Mouse (Mus musculus): ENCODE data around the gene Sart3. TPM values are rescaled to one million over a fixed set of nuclear protein-coding genes. Genes with fewer than 3 reads are reported as not detected.

Sart3 gene
- polyA plus RNA-seq, 1 experiment: 63.5 TPM

- DNase-seq (ENCODE audit: low read depth): no peak
- TF ChIP-seq CTCF (IDR thresholded peaks at IDR 0.05; ENCODE audit: borderline replicate concordance, extremely low read depth, insufficient read depth, insufficient read length) (no peak), POLR2A (IDR thresholded peaks at IDR 0.05; ENCODE audit: borderline replicate concordance, extremely low read depth, insufficient read depth, insufficient read length, poor library complexity, severe bottlenecking) (no peak)
Observed at GRCm38 (mm10) chr5:113776896-113777226, 4.6 kb upstream of the Sart3 start.

GRCm38 (mm10) chr5:113776128-113776895, 4.0 kb upstream of the Sart3 start:
- TF ChIP-seq POLR2A (IDR thresholded peaks at IDR 0.05; ENCODE audit: borderline replicate concordance, extremely low read depth, insufficient read depth, insufficient read length, poor library complexity, severe bottlenecking): no peak
- TF ChIP-seq CTCF (IDR thresholded peaks at IDR 0.05; ENCODE audit: borderline replicate concordance, extremely low read depth, insufficient read depth, insufficient read length): no peak
- no peak for DNase-seq (ENCODE audit: low read depth)

- TF ChIP-seq POLR2A (IDR thresholded peaks at IDR 0.05; ENCODE audit: borderline replicate concordance, extremely low read depth, insufficient read depth, insufficient read length, poor library complexity, severe bottlenecking) (no peak), CTCF (IDR thresholded peaks at IDR 0.05; ENCODE audit: borderline replicate concordance, extremely low read depth, insufficient read depth, insufficient read length) (no peak)
- DNase-seq (ENCODE audit: low read depth): no peak
Observed at GRCm38 (mm10) chr5:113775585-113775984, 3.3 kb upstream of the Sart3 start.

GRCm38 (mm10) chr5:113773664-113774063, 1.4 kb upstream of the Sart3 start:
- DNase-seq (ENCODE audit: low read depth): peak; percentile 84
- TF ChIP-seq POLR2A (IDR thresholded peaks at IDR 0.05; ENCODE audit: borderline replicate concordance, extremely low read depth, insufficient read depth, insufficient read length, poor library complexity, severe bottlenecking) (no peak), CTCF (IDR thresholded peaks at IDR 0.05; ENCODE audit: borderline replicate concordance, extremely low read depth, insufficient read depth, insufficient read length) (peak; percentile 92)

GRCm38 (mm10) chr5:113772905-113773519, 702 bp upstream of the Sart3 start:
- no peak for DNase-seq (ENCODE audit: low read depth)
- no peak for TF ChIP-seq CTCF (IDR thresholded peaks at IDR 0.05; ENCODE audit: borderline replicate concordance, extremely low read depth, insufficient read depth, insufficient read length)
- no peak for TF ChIP-seq POLR2A (IDR thresholded peaks at IDR 0.05; ENCODE audit: borderline replicate concordance, extremely low read depth, insufficient read depth, insufficient read length, poor library complexity, severe bottlenecking)

GRCm38 (mm10) chr5:113771213-113772162, 822 bp downstream of the Sart3 start:
- DNase-seq (ENCODE audit: low read depth): peak; percentile 97
- TF ChIP-seq CTCF (IDR thresholded peaks at IDR 0.05; ENCODE audit: borderline replicate concordance, extremely low read depth, insufficient read depth, insufficient read length) (no peak), POLR2A (IDR thresholded peaks at IDR 0.05; ENCODE audit: borderline replicate concordance, extremely low read depth, insufficient read depth, insufficient read length, poor library complexity, severe bottlenecking) (peak; percentile 86)

GRCm38 (mm10) chr5:113768806-113769205, 3.5 kb downstream of the Sart3 start:
- no peak for DNase-seq (ENCODE audit: low read depth)

GRCm38 (mm10) chr5:113765641-113766526, 6.4 kb downstream of the Sart3 start:
- no peak for DNase-seq (ENCODE audit: low read depth)
- TF ChIP-seq CTCF (IDR thresholded peaks at IDR 0.05; ENCODE audit: borderline replicate concordance, extremely low read depth, insufficient read depth, insufficient read length) (no peak), POLR2A (IDR thresholded peaks at IDR 0.05; ENCODE audit: borderline replicate concordance, extremely low read depth, insufficient read depth, insufficient read length, poor library complexity, severe bottlenecking) (no peak)

More at GRCm38 (mm10) chr5:113768806-113769205, 3.5 kb downstream of the Sart3 start:
- TF ChIP-seq POLR2A (IDR thresholded peaks at IDR 0.05; ENCODE audit: borderline replicate concordance, extremely low read depth, insufficient read depth, insufficient read length, poor library complexity, severe bottlenecking) (no peak), CTCF (IDR thresholded peaks at IDR 0.05; ENCODE audit: borderline replicate concordance, extremely low read depth, insufficient read depth, insufficient read length) (no peak)

GRCm38 (mm10) chr5:113764426-113764825, 7.9 kb downstream of the Sart3 start:
- DNase-seq (ENCODE audit: low read depth): no peak
- TF ChIP-seq CTCF (IDR thresholded peaks at IDR 0.05; ENCODE audit: borderline replicate concordance, extremely low read depth, insufficient read depth, insufficient read length): no peak
- no peak for TF ChIP-seq POLR2A (IDR thresholded peaks at IDR 0.05; ENCODE audit: borderline replicate concordance, extremely low read depth, insufficient read depth, insufficient read length, poor library complexity, severe bottlenecking)

- DNase-seq (ENCODE audit: low read depth): no peak
- no peak for TF ChIP-seq CTCF (IDR thresholded peaks at IDR 0.05; ENCODE audit: borderline replicate concordance, extremely low read depth, insufficient read depth, insufficient read length)
- TF ChIP-seq POLR2A (IDR thresholded peaks at IDR 0.05; ENCODE audit: borderline replicate concordance, extremely low read depth, insufficient read depth, insufficient read length, poor library complexity, severe bottlenecking): no peak
Observed at GRCm38 (mm10) chr5:113761585-113761984, 10.7 kb downstream of the Sart3 start.

All from brain, embryonic 14.5 days (tissue).